Mouse (Mus musculus) hindbrain, embryonic 14.5 days (tissue): ENCODE results near the gene Rsph14. TPM values are rescaled to one million over a fixed set of nuclear protein-coding genes. Genes with fewer than 3 reads are reported as not detected.

ENCODE experiments used
- ATAC-seq: fragments of 200-750 bp; cut with Nextera tagmentation; 2 replicates; pipeline ENCODE4 v1.8.0; 2017; ENCODE audit warnings: moderate number of reproducible peaks, mild to moderate bottlenecking, moderate TSS enrichment, moderate library complexity; ENCODE audit not compliant: low FRiP score
- DNase-seq: peaks from one replicate; pipeline ENCODE4 v3.0.0-alpha.2; 2015; ENCODE audit warnings: low spot score
- H3K27ac ChIP-seq: fragments of 300-500 bp; sonication (generic); 2 replicates; pipeline ENCODE4 v1.5.1; 2014; ENCODE audit warnings: mild to moderate bottlenecking, moderate library complexity
- H3K27me3 ChIP-seq: fragments of 300-500 bp; sonication (generic); 2 replicates; pipeline ENCODE4 v1.6.1; 2014; ENCODE audit warnings: mild to moderate bottlenecking, low read length, mixed read lengths; ENCODE audit not compliant: control insufficient read depth, insufficient read depth
- H3K36me3 ChIP-seq: fragments of 300-500 bp; sonication (generic); replicated peaks from 2 replicates; pipeline ENCODE4 v1.6.1; 2014; ENCODE audit not compliant: control insufficient read depth, insufficient read depth
- H3K4me1 ChIP-seq: fragments of 300-500 bp; sonication (generic); replicated peaks from 2 replicates; pipeline ENCODE4 v1.6.1; 2014; ENCODE audit warnings: antibody characterized with exemption, low read length, mixed read lengths; ENCODE audit not compliant: control insufficient read depth, insufficient read depth
- H3K4me2 ChIP-seq: fragments of 300-500 bp; sonication (generic); replicated peaks from 2 replicates; pipeline ENCODE4 v1.6.1; 2014; ENCODE audit warnings: mild to moderate bottlenecking, moderate library complexity
- H3K4me3 ChIP-seq: fragments of 300-500 bp; sonication (generic); replicated peaks from 2 replicates; pipeline ENCODE4 v1.5.1; 2014; ENCODE audit warnings: mild to moderate bottlenecking, low read length
- H3K9ac ChIP-seq: fragments of 300-500 bp; sonication (generic); 2 replicates; pipeline ENCODE4 v1.6.1; 2014
- H3K9me3 ChIP-seq: fragments of 300-500 bp; sonication (generic); 2 replicates; pipeline ENCODE4 v1.6.1; 2016; ENCODE audit warnings: low read length; ENCODE audit not compliant: control insufficient read depth
- WGBS: fragments of 180-500 bp; shearing (Covaris S2); extraction: QIAGEN DNeasy Blood & Tissue Kit; methylation state at CpG from one replicate; pipeline ENCODE4 v1.1.7; 2014; 5-methylcytosine and 5-hydroxymethylcytosine counted together
- polyA plus RNA-seq: library from polyadenylated mRNA; unstranded; fragments of >200 nt; fragmentation: Nextera tagmentation; extraction: Ambion mirVana; gene quantifications from 2 replicates; pipeline ENCODE4 v1.2.1, GENCODE M21; 2014

Gene Rsph14
- polyA plus RNA-seq, 1 experiment from 2014 or later, result 0.50 TPM

GRCm38 (mm10) chr10:74989814-74990213 lies 42.6 kb downstream of the Rsph14 start:
- H3K4me1 ChIP-seq, result peaks cover 13% of the 10 kb centered on the region
- no peaks in the 10 kb centered on the region for H3K9me3 ChIP-seq
- H3K9ac ChIP-seq, result no peak overlapping the region
- H3K27me3 ChIP-seq, result no peaks in the 10 kb centered on the region
- peaks cover 30% of the 10 kb centered on the region for H3K36me3 ChIP-seq
- DNase-seq, result no peak
- H3K27ac ChIP-seq, result no peak overlapping the region
- no peak overlapping the region for H3K4me3 ChIP-seq
- no peak overlapping the region for H3K4me2 ChIP-seq
- 96% methylated on average over 4 of the region's 4 CpGs for WGBS
- ATAC-seq, result no peak

- peaks cover 23% of the 10 kb centered on the region for H3K36me3 ChIP-seq
- ATAC-seq (0 out of 2 replicates have a peak, but pooled peaks have one; percentile 5), DNase-seq (no peak)
- H3K4me1 ChIP-seq, result no peaks in the 10 kb centered on the region; the same call in 1 of the 2 replicates
- H3K27me3 ChIP-seq, result no peaks in the 10 kb centered on the region
- no peak overlapping the region for H3K4me2 ChIP-seq
- no peak overlapping the region for H3K27ac ChIP-seq
- no peaks in the 10 kb centered on the region for H3K9me3 ChIP-seq
- H3K9ac ChIP-seq, result no peak overlapping the region
- no peak overlapping the region for H3K4me3 ChIP-seq
- WGBS, result 81% methylated on average over 14 of the region's 14 CpGs
Observed at GRCm38 (mm10) chr10:74987698-74988470, 44.5 kb downstream of the Rsph14 start.

GRCm38 (mm10) chr10:74983176-74983575 lies 49.2 kb downstream of the Rsph14 start:
- no peak overlapping the region for H3K4me2 ChIP-seq

GRCm38 (mm10) chr10:74981159-74981558 lies 51.2 kb downstream of the Rsph14 start:
- no peak for DNase-seq
- Histone ChIP-seq H3K9ac (no peak overlapping the region), H3K4me3 (no peak overlapping the region), H3K4me1 (peaks cover 7% of the 10 kb centered on the region; the same call in 1 of the 2 replicates), H3K27ac (no peak overlapping the region), H3K9me3 (no peaks in the 10 kb centered on the region), H3K27me3 (no peaks in the 10 kb centered on the region), H3K4me2 (no peak overlapping the region), H3K36me3 (no peaks in the 10 kb centered on the region; the same call in none of the 2 replicates)
- 94% methylated on average over 12 of the region's 12 CpGs for WGBS
- ATAC-seq, result no peak

More at GRCm38 (mm10) chr10:74983176-74983575, 49.2 kb downstream of the Rsph14 start:
- Histone ChIP-seq H3K27ac (no peak overlapping the region), H3K4me3 (no peak overlapping the region), H3K4me1 (peaks cover 7% of the 10 kb centered on the region; the same call in 1 of the 2 replicates), H3K27me3 (no peaks in the 10 kb centered on the region), H3K9ac (no peak overlapping the region), H3K9me3 (no peaks in the 10 kb centered on the region), H3K36me3 (peaks cover 5% of the 10 kb centered on the region)
- DNase-seq (no peak), ATAC-seq (no peak)
- WGBS, result 69% methylated on average over 8 of the region's 8 CpGs

- H3K9me3 ChIP-seq, result no peaks in the 10 kb centered on the region
- H3K9ac ChIP-seq, result no peak overlapping the region
- DNase-seq (no peak), ATAC-seq (no peak)
- no peaks in the 10 kb centered on the region; the same call in none of the 2 replicates for H3K36me3 ChIP-seq
- peaks cover 7% of the 10 kb centered on the region; the same call in 1 of the 2 replicates for H3K4me1 ChIP-seq
- WGBS, result 81% methylated on average over 4 of the region's 4 CpGs
- no peak overlapping the region for H3K27ac ChIP-seq
- H3K4me2 ChIP-seq, result no peak overlapping the region
- H3K27me3 ChIP-seq, result no peaks in the 10 kb centered on the region
- H3K4me3 ChIP-seq, result no peak overlapping the region
Observed at GRCm38 (mm10) chr10:74978056-74978455, 54.3 kb downstream of the Rsph14 start.

- DNase-seq (no peak), ATAC-seq (no peak)
- Histone ChIP-seq H3K4me1 (peaks cover 7% of the 10 kb centered on the region; the same call in 1 of the 2 replicates), H3K36me3 (no peaks in the 10 kb centered on the region), H3K4me3 (no peak overlapping the region), H3K4me2 (no peak overlapping the region), H3K9me3 (no peaks in the 10 kb centered on the region), H3K9ac (no peak overlapping the region), H3K27me3 (no peaks in the 10 kb centered on the region), H3K27ac (no peak overlapping the region)
- 88% methylated on average over 7 of the region's 7 CpGs for WGBS
Observed at GRCm38 (mm10) chr10:74976429-74976828, 56.0 kb downstream of the Rsph14 start.

GRCm38 (mm10) chr10:74975626-74976025 lies 56.8 kb downstream of the Rsph14 start:
- no peaks in the 10 kb centered on the region for H3K9me3 ChIP-seq
- no peak overlapping the region for H3K4me3 ChIP-seq
- H3K4me2 ChIP-seq, result no peak overlapping the region
- H3K4me1 ChIP-seq, result peaks cover 7% of the 10 kb centered on the region; the same call in 1 of the 2 replicates
- DNase-seq, result no peak
- H3K9ac ChIP-seq, result no peak overlapping the region
- 73% methylated on average over 7 of the region's 7 CpGs for WGBS
- H3K27ac ChIP-seq, result no peak overlapping the region
- H3K36me3 ChIP-seq, result no peaks in the 10 kb centered on the region
- H3K27me3 ChIP-seq, result no peaks in the 10 kb centered on the region
- no peak for ATAC-seq

GRCm38 (mm10) chr10:74973026-74973425 lies 59.4 kb downstream of the Rsph14 start:
- Histone ChIP-seq H3K4me3 (no peak overlapping the region), H3K36me3 (no peaks in the 10 kb centered on the region), H3K27me3 (no peaks in the 10 kb centered on the region), H3K4me2 (no peak overlapping the region), H3K27ac (no peak overlapping the region), H3K9ac (no peak overlapping the region), H3K4me1 (peaks cover 12% of the 10 kb centered on the region), H3K9me3 (no peaks in the 10 kb centered on the region)
- ATAC-seq (no peak), DNase-seq (no peak)
- WGBS, result 79% methylated on average over 6 of the region's 6 CpGs

- ATAC-seq (no peak), DNase-seq (no peak)
- no peak overlapping the region for H3K4me3 ChIP-seq
- no peaks in the 10 kb centered on the region for H3K36me3 ChIP-seq
- peaks cover 20% of the 10 kb centered on the region for H3K4me1 ChIP-seq
- H3K27ac ChIP-seq, result no peak overlapping the region
- H3K9ac ChIP-seq, result peak overlapping the region; percentile 22; the same call in 1 of the 2 replicates
- 0 out of 2 replicates have a peak, but pooled peaks cover 5% of the 10 kb centered on the region for H3K27me3 ChIP-seq
- WGBS, result 93% methylated on average over 2 of the region's 2 CpGs
- peak overlapping the region; percentile 75; the same call in 1 of the 2 replicates for H3K4me2 ChIP-seq
- no peaks in the 10 kb centered on the region for H3K9me3 ChIP-seq
Observed at GRCm38 (mm10) chr10:74969266-74969665, 63.1 kb downstream of the Rsph14 start.
